13 mouse cellular contexts compared by ENCODE assay signal in the genomic region with DNA sequence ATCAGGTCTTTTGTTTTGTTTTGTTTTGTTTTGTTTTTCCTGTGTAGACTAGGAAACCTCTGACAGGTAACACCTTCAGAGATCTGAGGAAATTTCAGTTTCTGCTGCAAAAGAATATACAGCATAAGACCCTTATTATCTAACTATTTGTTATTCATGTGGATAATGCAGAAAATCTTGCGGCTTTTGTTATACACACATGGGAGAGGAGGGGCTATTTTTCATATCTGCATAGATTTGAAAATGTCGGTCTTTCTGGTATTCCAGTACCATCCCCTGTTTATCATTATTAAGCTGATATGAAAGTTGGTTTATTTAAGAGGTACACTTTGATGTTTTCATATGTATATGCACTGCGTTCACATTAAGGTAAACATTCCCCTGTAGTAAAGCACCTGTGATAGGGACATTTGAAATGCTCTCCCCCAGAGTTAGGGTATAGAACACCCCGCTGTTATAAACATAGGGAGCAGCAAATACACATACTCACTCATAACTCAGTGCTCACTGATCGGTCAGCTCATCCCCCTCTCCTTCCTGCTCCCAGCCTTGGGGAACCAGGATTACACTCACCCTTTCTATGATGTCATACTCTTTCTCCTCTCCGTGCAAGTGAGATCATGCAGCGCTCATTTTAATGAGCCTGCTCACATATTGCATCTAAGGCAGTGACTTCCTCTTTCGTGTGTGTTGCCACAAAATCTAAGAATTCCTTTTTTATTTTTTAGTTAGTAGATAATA.
"Had no signal": no experiment of that assay in that cellular context is flagged by ENCODE, and none has a peak within 500 bp of the region (broad histone marks: within the 10 kb centered on the region; RNA-seq: fewer than 3 reads in every experiment).

No protein-coding gene starts in this region.

- H3K27me3 ChIP-seq: limb, embryonic 15.5 days; liver, embryonic 12.5 days; neural tube, embryonic 15.5 days had no signal

- H3K9ac ChIP-seq: limb, embryonic 15.5 days; liver, embryonic 12.5 days; lung, embryonic 14.5 days; neural tube, embryonic 15.5 days had no signal

- H3K9me3 ChIP-seq: limb, embryonic 15.5 days; liver, embryonic 12.5 days; neural tube, embryonic 15.5 days had no signal

- H3K4me1 ChIP-seq: limb, embryonic 15.5 days; liver, embryonic 12.5 days; neural tube, embryonic 15.5 days had no signal

- DNase-seq: kidney, adult 11 months; left cerebral cortex, postnatal 4 days; lung, embryonic 14.5 days; lung, postnatal 10 days; lung, postnatal 4 days; thymus, adult 18-20 months; thymus, postnatal 14 days had no signal

- H3K4me2 ChIP-seq: limb, embryonic 15.5 days; liver, embryonic 12.5 days; lung, embryonic 14.5 days; neural tube, embryonic 15.5 days had no signal

- H3K27ac ChIP-seq: kidney, postnatal 0 days; layer of hippocampus, adult 2 months; limb, embryonic 15.5 days; liver, embryonic 12.5 days; neural tube, embryonic 15.5 days had no signal

- ATAC-seq: liver, embryonic 12.5 days had no signal

- H3K4me3 ChIP-seq: layer of hippocampus, adult 2 months; limb, embryonic 15.5 days; liver, embryonic 12.5 days; myocyte; neural tube, embryonic 15.5 days had no signal
